Mouse (Mus musculus) megakaryocyte, embryonic 14.5 days (primary cell): ENCODE measurements around the gene Zbed4.

Experiments
- FLI1 ChIP-seq: IDR thresholded peaks from 2 replicates; pipeline ENCODE4 v1.6.1; 2012; ENCODE audit warnings: low read length, inconsistent platforms, mixed read lengths
- GATA1 ChIP-seq: IDR thresholded peaks from 3 replicates; pipeline ENCODE4 v1.6.1; 2012; ENCODE audit warnings: mixed read lengths, low read length, inconsistent platforms, borderline replicate concordance

- TF ChIP-seq GATA1 (no peak), FLI1 (peak; percentile 12; the same call in 1 of the 2 replicates)
Observed at GRCm38 (mm10) chr15:88819026-88819905, 67.8 kb downstream of the Zbed4 start, which contains the start of the genes Alg12 and Creld2.
